Mouse (Mus musculus): ENCODE data around the gene Fbln1. TPM values are rescaled to one million over a fixed set of nuclear protein-coding genes. Genes with fewer than 3 reads are reported as not detected.

Fbln1 gene
- polyA plus RNA-seq, 1 experiment = 32.4 TPM

DNA sequence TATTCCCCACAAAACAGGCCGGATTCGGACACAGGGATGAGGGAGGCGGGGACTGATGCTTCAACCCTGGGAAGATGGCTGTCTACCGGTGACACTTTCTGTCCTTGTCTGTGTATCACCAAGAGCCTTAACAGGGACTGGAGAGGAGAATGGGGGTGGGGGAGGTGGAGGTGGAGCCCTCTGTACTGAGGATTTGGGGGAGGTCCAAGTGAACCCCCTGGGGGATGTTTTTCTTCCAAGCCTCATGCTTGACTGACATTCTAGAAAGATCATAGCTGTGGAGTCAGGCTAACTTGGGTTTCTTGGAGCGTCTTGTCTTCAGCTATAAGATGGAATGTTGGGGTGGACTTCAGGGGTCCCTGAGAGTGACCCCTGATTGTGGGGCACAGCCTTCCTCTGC is 40.3 kb downstream of the Fbln1 start:
- no peak for TF ChIP-seq USF1 (IDR thresholded peaks at IDR 0.05; ENCODE audit: low read depth)
- TF ChIP-seq MYOD1 (IDR thresholded peaks at IDR 0.05; ENCODE audit: control insufficient read depth, insufficient read length, low read depth) = no peak
- no peak for TF ChIP-seq CEBPB (IDR thresholded peaks at IDR 0.05; ENCODE audit: low read depth)
- no peak for TF ChIP-seq MAX (IDR thresholded peaks at IDR 0.05)
- no peak for TF ChIP-seq MYOG (IDR thresholded peaks at IDR 0.05; ENCODE audit: control insufficient read depth, extremely low read depth, insufficient read length)
- TF ChIP-seq FOSL1 (IDR thresholded peaks at IDR 0.05; ENCODE audit: insufficient read depth, low read length, poor library complexity, severe bottlenecking) = no peak
- no peak for TF ChIP-seq CTCF (IDR thresholded peaks at IDR 0.05; ENCODE audit: control insufficient read depth, insufficient read depth, insufficient read length)
- Histone ChIP-seq H3ac (ENCODE audit: control insufficient read depth, insufficient read length, low read depth) (no peak overlapping the region), H3K4me3 (ENCODE audit: insufficient read depth, poor library complexity, severe bottlenecking) (no peak overlapping the region), H3K79me3 (ENCODE audit: low read depth) (no peaks in the 10 kb centered on the region), H3K27me3 (ENCODE audit: control insufficient read depth, insufficient read depth, insufficient read length) (no peaks in the 10 kb centered on the region), H3K79me2 (ENCODE audit: control insufficient read depth, insufficient read depth) (no peaks in the 10 kb centered on the region), H3K36me3 (ENCODE audit: control insufficient read depth, insufficient read depth) (peaks cover 17% of the 10 kb centered on the region)

DNA sequence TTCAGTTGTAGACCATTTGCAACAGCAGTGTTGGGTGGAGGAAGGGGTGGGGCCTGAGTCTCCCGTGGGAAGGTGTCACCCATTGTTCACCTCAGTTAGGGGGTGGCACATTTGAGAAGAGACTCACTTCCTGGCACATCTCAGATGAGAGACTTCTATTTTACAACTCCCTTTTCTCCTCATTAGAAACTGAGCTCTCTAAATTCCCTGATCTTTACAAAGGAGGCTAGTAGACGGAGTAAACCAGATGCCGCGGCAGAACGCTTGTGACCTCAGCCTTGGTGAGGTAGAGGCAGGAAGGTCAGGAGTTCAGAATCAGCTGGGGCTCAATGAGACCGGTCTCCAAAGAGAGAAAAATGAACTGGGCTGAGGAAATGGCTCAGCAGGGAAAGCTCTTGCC is 41.2 kb downstream of the Fbln1 start:
- TF ChIP-seq MYOD1 (IDR thresholded peaks at IDR 0.05; ENCODE audit: control insufficient read depth, insufficient read length, low read depth) (no peak), MAX (IDR thresholded peaks at IDR 0.05) (no peak), USF1 (IDR thresholded peaks at IDR 0.05; ENCODE audit: low read depth) (no peak), FOSL1 (IDR thresholded peaks at IDR 0.05; ENCODE audit: insufficient read depth, low read length, poor library complexity, severe bottlenecking) (no peak)
- Histone ChIP-seq H3K79me2 (ENCODE audit: control insufficient read depth, insufficient read depth) (no peaks in the 10 kb centered on the region), H3K27me3 (ENCODE audit: control insufficient read depth, insufficient read depth, insufficient read length) (no peaks in the 10 kb centered on the region), H3ac (ENCODE audit: control insufficient read depth, insufficient read length, low read depth) (no peak overlapping the region), H3K4me3 (ENCODE audit: insufficient read depth, poor library complexity, severe bottlenecking) (no peak overlapping the region), H3K79me3 (ENCODE audit: low read depth) (no peaks in the 10 kb centered on the region), H3K36me3 (ENCODE audit: control insufficient read depth, insufficient read depth) (peaks cover 14% of the 10 kb centered on the region)

DNA sequence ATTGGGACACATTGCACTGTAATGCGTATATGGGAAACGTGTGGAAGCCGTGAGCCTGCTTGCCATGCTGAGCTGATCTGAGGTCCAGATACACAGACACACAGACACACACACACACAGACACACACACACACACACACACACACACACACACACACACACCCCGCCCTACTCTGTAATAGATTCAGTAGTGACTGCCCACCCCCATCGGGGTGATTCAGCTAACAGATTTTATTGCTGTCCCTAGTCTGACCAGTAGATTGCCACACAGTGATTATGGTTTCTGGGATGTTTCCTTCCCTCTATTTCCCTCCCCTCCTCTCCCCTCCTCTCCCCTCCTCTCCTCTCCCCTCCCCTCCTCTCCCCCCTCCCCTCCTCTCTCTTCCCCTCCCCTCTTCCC is 42.6 kb downstream of the Fbln1 start:
- Histone ChIP-seq H3K36me3 (ENCODE audit: control insufficient read depth, insufficient read depth) (peaks cover 13% of the 10 kb centered on the region), H3ac (ENCODE audit: control insufficient read depth, insufficient read length, low read depth) (no peak overlapping the region)

DNA sequence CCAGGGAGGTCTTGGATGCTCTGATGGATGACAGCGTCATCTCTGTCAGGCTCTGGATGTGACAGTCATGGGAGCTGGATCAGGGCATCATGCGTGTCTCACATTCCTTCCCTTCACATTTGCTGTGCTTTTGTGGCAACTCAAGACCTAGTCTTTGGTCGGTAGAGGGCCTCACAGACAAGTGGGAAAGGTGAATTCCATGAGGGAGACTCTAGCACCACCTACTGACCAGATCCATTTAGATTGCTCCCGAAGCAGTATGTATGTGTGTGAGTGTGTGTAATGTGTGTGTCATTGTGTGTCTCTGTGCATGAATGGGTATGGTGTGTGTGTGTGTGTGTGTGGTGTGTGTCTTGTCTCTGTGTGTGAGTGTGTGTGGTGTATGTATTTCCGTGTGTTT is 43.5 kb downstream of the Fbln1 start:
- Histone ChIP-seq H3K79me2 (ENCODE audit: control insufficient read depth, insufficient read depth) (no peaks in the 10 kb centered on the region), H3ac (ENCODE audit: control insufficient read depth, insufficient read length, low read depth) (no peak overlapping the region), H3K27me3 (ENCODE audit: control insufficient read depth, insufficient read depth, insufficient read length) (no peaks in the 10 kb centered on the region), H3K79me3 (ENCODE audit: low read depth) (no peaks in the 10 kb centered on the region), H3K36me3 (ENCODE audit: control insufficient read depth, insufficient read depth) (peaks cover 8% of the 10 kb centered on the region), H3K4me3 (ENCODE audit: insufficient read depth, poor library complexity, severe bottlenecking) (no peak overlapping the region)
- TF ChIP-seq CEBPB (IDR thresholded peaks at IDR 0.05; ENCODE audit: low read depth) = no peak
- TF ChIP-seq MYOD1 (IDR thresholded peaks at IDR 0.05; ENCODE audit: control insufficient read depth, insufficient read length, low read depth) = no peak
- peak; percentile 93 for TF ChIP-seq CTCF (IDR thresholded peaks at IDR 0.05; ENCODE audit: control insufficient read depth, insufficient read depth, insufficient read length)
- no peak for TF ChIP-seq USF1 (IDR thresholded peaks at IDR 0.05; ENCODE audit: low read depth)

More for the DNA sequence above, 42.6 kb downstream of the Fbln1 start:
- Histone ChIP-seq H3K27me3 (ENCODE audit: control insufficient read depth, insufficient read depth, insufficient read length) (no peaks in the 10 kb centered on the region), H3K4me3 (ENCODE audit: insufficient read depth, poor library complexity, severe bottlenecking) (no peak overlapping the region), H3K79me3 (ENCODE audit: low read depth) (no peaks in the 10 kb centered on the region), H3K79me2 (ENCODE audit: control insufficient read depth, insufficient read depth) (no peaks in the 10 kb centered on the region)
- TF ChIP-seq CEBPB (IDR thresholded peaks at IDR 0.05; ENCODE audit: low read depth) = peak; percentile 55
- TF ChIP-seq MYOG (IDR thresholded peaks at IDR 0.05; ENCODE audit: control insufficient read depth, extremely low read depth, insufficient read length) = no peak
- TF ChIP-seq MAX (IDR thresholded peaks at IDR 0.05) = no peak
- no peak for TF ChIP-seq MYOD1 (IDR thresholded peaks at IDR 0.05; ENCODE audit: control insufficient read depth, insufficient read length, low read depth)
- no peak for TF ChIP-seq USF1 (IDR thresholded peaks at IDR 0.05; ENCODE audit: low read depth)

DNA sequence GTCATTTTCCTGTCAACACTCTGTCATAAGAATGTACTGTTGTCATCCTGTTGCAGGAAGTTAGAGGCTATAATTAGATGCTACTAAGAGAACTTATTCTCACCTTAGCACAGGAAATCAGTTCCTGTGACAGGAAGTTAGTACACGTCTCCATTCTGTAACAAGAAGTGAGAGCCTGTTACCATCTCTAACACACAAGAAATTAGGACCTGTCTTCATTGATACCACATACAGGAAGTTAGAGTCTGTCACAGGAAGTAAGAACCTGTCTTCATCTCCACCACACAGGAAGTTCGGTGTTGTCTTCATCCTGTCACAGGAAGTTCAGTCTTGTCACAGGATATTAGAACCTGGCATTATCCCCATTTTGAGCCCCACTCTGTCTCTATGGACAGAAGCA is 44.7 kb downstream of the Fbln1 start:
- no peak overlapping the region for H3K4me3 ChIP-seq (ENCODE audit: insufficient read depth, poor library complexity, severe bottlenecking)
- no peaks in the 10 kb centered on the region for H3K27me3 ChIP-seq (ENCODE audit: control insufficient read depth, insufficient read depth, insufficient read length)
- H3K36me3 ChIP-seq (ENCODE audit: control insufficient read depth, insufficient read depth) = no peaks in the 10 kb centered on the region
- TF ChIP-seq USF1 (IDR thresholded peaks at IDR 0.05; ENCODE audit: low read depth) (no peak), FOSL1 (IDR thresholded peaks at IDR 0.05; ENCODE audit: insufficient read depth, low read length, poor library complexity, severe bottlenecking) (no peak), CEBPB (IDR thresholded peaks at IDR 0.05; ENCODE audit: low read depth) (no peak), MYOG (IDR thresholded peaks at IDR 0.05; ENCODE audit: control insufficient read depth, extremely low read depth, insufficient read length) (no peak), MYOD1 (IDR thresholded peaks at IDR 0.05; ENCODE audit: control insufficient read depth, insufficient read length, low read depth) (no peak), MAX (IDR thresholded peaks at IDR 0.05) (no peak), CTCF (IDR thresholded peaks at IDR 0.05; ENCODE audit: control insufficient read depth, insufficient read depth, insufficient read length) (no peak)
- no peaks in the 10 kb centered on the region for H3K79me2 ChIP-seq (ENCODE audit: control insufficient read depth, insufficient read depth)
- H3K79me3 ChIP-seq (ENCODE audit: low read depth) = no peaks in the 10 kb centered on the region
- no peak overlapping the region for H3ac ChIP-seq (ENCODE audit: control insufficient read depth, insufficient read length, low read depth)

DNA sequence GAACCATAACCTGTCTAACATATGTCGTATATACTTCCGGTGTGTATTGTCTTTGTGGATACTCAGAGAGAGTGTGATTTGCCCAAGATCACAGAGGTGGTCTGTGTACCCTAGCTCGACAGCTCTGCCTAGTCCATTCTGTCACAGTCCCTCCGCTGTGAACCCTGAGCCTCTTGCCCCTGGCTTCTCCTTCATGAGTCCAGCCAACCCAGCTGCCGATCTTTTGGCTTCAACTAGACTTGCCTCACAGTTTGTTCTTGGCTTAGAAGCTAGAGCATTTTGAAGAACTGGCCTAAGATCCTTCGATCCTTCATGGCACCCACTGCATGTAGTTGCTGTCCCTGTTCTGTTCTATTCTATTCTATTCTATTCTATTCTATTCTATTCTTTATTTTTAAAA is 46.7 kb downstream of the Fbln1 start:
- Histone ChIP-seq H3ac (ENCODE audit: control insufficient read depth, insufficient read length, low read depth) (no peak overlapping the region), H3K4me3 (ENCODE audit: insufficient read depth, poor library complexity, severe bottlenecking) (no peak overlapping the region), H3K79me2 (ENCODE audit: control insufficient read depth, insufficient read depth) (no peaks in the 10 kb centered on the region), H3K27me3 (ENCODE audit: control insufficient read depth, insufficient read depth, insufficient read length) (no peaks in the 10 kb centered on the region), H3K79me3 (ENCODE audit: low read depth) (no peaks in the 10 kb centered on the region), H3K36me3 (ENCODE audit: control insufficient read depth, insufficient read depth) (no peaks in the 10 kb centered on the region)
- no peak for TF ChIP-seq MYOD1 (IDR thresholded peaks at IDR 0.05; ENCODE audit: control insufficient read depth, insufficient read length, low read depth)
- TF ChIP-seq CTCF (IDR thresholded peaks at IDR 0.05; ENCODE audit: control insufficient read depth, insufficient read depth, insufficient read length) = no peak
- TF ChIP-seq CEBPB (IDR thresholded peaks at IDR 0.05; ENCODE audit: low read depth) = no peak
- no peak for TF ChIP-seq FOSL1 (IDR thresholded peaks at IDR 0.05; ENCODE audit: insufficient read depth, low read length, poor library complexity, severe bottlenecking)
- TF ChIP-seq MYOG (IDR thresholded peaks at IDR 0.05; ENCODE audit: control insufficient read depth, extremely low read depth, insufficient read length) = no peak
- TF ChIP-seq MAX (IDR thresholded peaks at IDR 0.05) = no peak
- no peak for TF ChIP-seq USF1 (IDR thresholded peaks at IDR 0.05; ENCODE audit: low read depth)
